Mouse (Mus musculus) kidney, adult 2 months (tissue): ENCODE measurements at regions not wholly inside any gene's neighbourhood (a gene's known extent, or its start where the extent isn't known, plus 50 kb on each side); places are given as distances from the start of the nearest gene placed in this dataset.

Experiments
- CTCF ChIP-seq: fragments of 200-500 bp; conservative IDR thresholded peaks from 2 replicates; pipeline ENCODE4 v1.5.1; 2011; ENCODE audit warnings: low read depth, mild to moderate bottlenecking, control low read depth, low read length, moderate library complexity, mixed read lengths; ENCODE audit not compliant: insufficient read depth, insufficient read length
- POLR2A ChIP-seq: fragments of 200-500 bp; IDR thresholded peaks from one replicate; pipeline ENCODE4 v1.6.1; 2011; ENCODE audit warnings: low read depth, low read length, control low read depth

- TF ChIP-seq POLR2A, result no peak
- no peak for TF ChIP-seq CTCF
Measured at GRCm38 (mm10) chr10:98790456-98790855, 123.8 kb upstream of the Atp2b1 start.
